ENCODE assay signal across 8 mouse cellular contexts in genomic region chr7:19118028-19118771, GRCm38 (mm10). TPM values are rescaled to one million over a fixed set of nuclear protein-coding genes. Genes with fewer than 3 reads are reported as not detected.
DNase-seq lines count a peak whose midpoint lies in the region; ATAC-seq and TF ChIP-seq lines count a peak whose summit lies in the region.

TSS of gene Gm4969 (minus strand) at chr7:19118368.

- DNase-seq in CH12.LX (ENCODE audit: extremely low read depth): no peak
- DNase-seq in adrenal gland, postnatal 10 days: peak; percentile 55
- DNase-seq in hindbrain, embryonic 10.5 days (ENCODE audit: low spot score): peak; percentile 67
- peak; percentile 58 for DNase-seq in layer of hippocampus, adult 9-11 months
- DNase-seq in lung, postnatal 0 days (ENCODE audit: low spot score): peak; percentile 71
- DNase-seq in retina, postnatal 1 day: peak; percentile 92

- TF ChIP-seq EP300 in CH12.LX (IDR thresholded peaks at IDR 0.05; ENCODE audit: low read length): no peak
- no peak for TF ChIP-seq EP300 in lung, postnatal 0 days (IDR thresholded peaks at IDR 0.05)

- no peak for ATAC-seq in embryonic facial prominence, embryonic 15.5 days (ENCODE audit: insufficient number of reproducible peaks, low FRiP score, low TSS enrichment, low read depth)
- peak; percentile 43 for ATAC-seq in lung, postnatal 0 days
- ATAC-seq in erythroid progenitor cell, adult 5-6 weeks (replicated peaks; ENCODE audit: low FRiP score, poor library complexity, severe bottlenecking): no peak

- TF ChIP-seq RAD21 in CH12.LX (IDR thresholded peaks at IDR 0.05; ENCODE audit: low read depth, low read length): no peak

- H3K9me3 ChIP-seq in CH12.LX (replicated peaks; ENCODE audit: low read length): peaks cover 10% of the 10 kb centered on the region
- no peaks in the 10 kb centered on the region for H3K9me3 ChIP-seq in embryonic facial prominence, embryonic 15.5 days (replicated peaks)
- H3K9me3 ChIP-seq in hindbrain, embryonic 10.5 days: peaks cover 15% of the 10 kb centered on the region
- no peaks in the 10 kb centered on the region for H3K9me3 ChIP-seq in lung, postnatal 0 days (ENCODE audit: low read length)

- 22% methylated on average over 60 of the region's 64 CpGs for WGBS in embryonic facial prominence, embryonic 15.5 days
- 21% methylated on average over 64 of the region's 64 CpGs for WGBS in hindbrain, embryonic 10.5 days
- WGBS in lung, postnatal 0 days: 24% methylated on average over 62 of the region's 64 CpGs

- H3K4me3 ChIP-seq in CH12.LX (replicated peaks in 1 of 3; ENCODE audit: low read depth in 2 of 3, low read length in 2 of 3, poor library complexity in 1 of 3): no peak within 1 kb of the TSS
- H3K4me3 ChIP-seq in embryonic facial prominence, embryonic 15.5 days (replicated peaks): peak within 1 kb of the TSS; percentile 25
- peak within 1 kb of the TSS; percentile 41 for H3K4me3 ChIP-seq in hindbrain, embryonic 10.5 days
- H3K4me3 ChIP-seq in lung, postnatal 0 days (ENCODE audit: low read depth, low read length): no peak within 1 kb of the TSS

- dilution Hi-C loops in CH12.LX (cut with MboI; ENCODE audit: extremely low pct_ligation_motif_present, extremely low pct_unique_long_range_greater_than_20kb, low sequenced_read_pairs): no loop called here

- no peak within 1 kb of the TSS for H3K27ac ChIP-seq in CH12.LX (ENCODE audit: insufficient read depth, low read depth)
- no peak within 1 kb of the TSS for H3K27ac ChIP-seq in embryonic facial prominence, embryonic 15.5 days (replicated peaks)
- H3K27ac ChIP-seq in hindbrain, embryonic 10.5 days: peak within 1 kb of the TSS; percentile 66; the same call in 1 of the 2 replicates
- H3K27ac ChIP-seq in lung, postnatal 0 days (ENCODE audit: low read length): no peak within 1 kb of the TSS

- peaks cover 10% of the 10 kb centered on the region for H3K27me3 ChIP-seq in CH12.LX (replicated peaks)
- H3K27me3 ChIP-seq in embryonic facial prominence, embryonic 15.5 days: no peaks in the 10 kb centered on the region
- peaks cover 10% of the 10 kb centered on the region for H3K27me3 ChIP-seq in hindbrain, embryonic 10.5 days (ENCODE audit: insufficient read depth, poor library complexity, severe bottlenecking)
- H3K27me3 ChIP-seq in lung, postnatal 0 days (replicated peaks; ENCODE audit: insufficient read depth, low read length): no peaks in the 10 kb centered on the region

- no peak within 1 kb of the TSS for H3K9ac ChIP-seq in CH12.LX (ENCODE audit: insufficient read depth, low read depth)
- no peak within 1 kb of the TSS for H3K9ac ChIP-seq in embryonic facial prominence, embryonic 15.5 days
- no peak within 1 kb of the TSS for H3K9ac ChIP-seq in lung, postnatal 0 days (replicated peaks; ENCODE audit: low read depth)

- H3K36me3 ChIP-seq in CH12.LX (replicated peaks in 1 of 2; ENCODE audit: control insufficient read depth in 1 of 2, insufficient read depth in 1 of 2, low read length in 1 of 2): peaks cover 0 to 3% of the 10 kb centered on the region in 2 experiments
- H3K36me3 ChIP-seq in embryonic facial prominence, embryonic 15.5 days: no peaks in the 10 kb centered on the region
- peaks cover 6% of the 10 kb centered on the region; the same call in 1 of the 2 replicates for H3K36me3 ChIP-seq in hindbrain, embryonic 10.5 days
- no peaks in the 10 kb centered on the region for H3K36me3 ChIP-seq in lung, postnatal 0 days (ENCODE audit: insufficient read depth, low read length)

- H3K79me2 ChIP-seq in CH12.LX (replicated peaks; ENCODE audit: control insufficient read depth, extremely low read depth, insufficient read depth, poor library complexity, severe bottlenecking): peaks cover 21% of the 10 kb centered on the region

- 0 out of 2 replicates have a peak within 1 kb of the TSS, but pooled peaks have one; percentile 7 for H3K4me2 ChIP-seq in CH12.LX (ENCODE audit: insufficient read depth, low read depth, poor library complexity, severe bottlenecking)
- H3K4me2 ChIP-seq in embryonic facial prominence, embryonic 15.5 days (replicated peaks): peak within 1 kb of the TSS; percentile 46
- peak within 1 kb of the TSS; percentile 38 for H3K4me2 ChIP-seq in lung, postnatal 0 days (replicated peaks; ENCODE audit: low read depth, low read length)

- in situ Hi-C loops in CH12.LX (cut with MboI; ENCODE audit: low pct_ligation_motif_present, low pct_unique_long_range_greater_than_20kb, low sequenced_read_pairs): no loop called here

- no peak for TF ChIP-seq CTCF in CH12.LX (conservative IDR thresholded peaks at IDR 0.05 in 1 of 2, IDR thresholded peaks at IDR 0.05 in 1 of 2; ENCODE audit: low read depth in 2 of 2, low read length in 2 of 2)
- TF ChIP-seq CTCF in lung, postnatal 0 days (IDR thresholded peaks at IDR 0.05): peak; percentile 34; the same call in 1 of the 2 replicates

- H3K4me1 ChIP-seq in CH12.LX (ENCODE audit: control insufficient read depth in 1 of 2, insufficient read depth in 2 of 2): peaks cover 9 to 16% of the 10 kb centered on the region in 2 experiments; a peak in 3 of 4 replicates
- H3K4me1 ChIP-seq in embryonic facial prominence, embryonic 15.5 days: peaks cover 24% of the 10 kb centered on the region
- peaks cover 23% of the 10 kb centered on the region for H3K4me1 ChIP-seq in hindbrain, embryonic 10.5 days (replicated peaks)
- peaks cover 6% of the 10 kb centered on the region; the same call in 1 of the 2 replicates for H3K4me1 ChIP-seq in lung, postnatal 0 days (ENCODE audit: insufficient read depth, low read depth, low read length)

- no peak for TF ChIP-seq POLR2A in CH12.LX (IDR thresholded peaks at IDR 0.05; ENCODE audit: low read depth, low read length)

TF ChIP-seq in CH12.LX, 34 proteins besides CTCF, POLR2A, EP300 and RAD21:
- TF ChIP-seq MXI1 (IDR thresholded peaks at IDR 0.05; ENCODE audit: low read depth, low read length) (no peak), SIN3A (IDR thresholded peaks at IDR 0.05; ENCODE audit: low read length) (no peak), ZKSCAN1 (IDR thresholded peaks at IDR 0.05; ENCODE audit: borderline replicate concordance, low read depth, low read length) (no peak), KAT2A (IDR thresholded peaks at IDR 0.05; ENCODE audit: insufficient replicate concordance, low read length) (no peak), IRF4 (IDR thresholded peaks at IDR 0.05; ENCODE audit: low read depth, low read length) (no peak), MYC (IDR thresholded peaks at IDR 0.05; ENCODE audit: low read depth, low read length) (no peak), GABPA (IDR thresholded peaks at IDR 0.05; ENCODE audit: insufficient replicate concordance, low read depth, low read length) (no peak), ZMIZ1 (IDR thresholded peaks at IDR 0.05; ENCODE audit: low read depth, low read length) (no peak), JUN (IDR thresholded peaks at IDR 0.05; ENCODE audit: insufficient read depth, low read depth, low read length) (no peak), MEF2A (IDR thresholded peaks at IDR 0.05; ENCODE audit: borderline replicate concordance, low read depth, low read length) (no peak), NRF1 (IDR thresholded peaks at IDR 0.05; ENCODE audit: low read depth, low read length) (no peak), TBP (conservative IDR thresholded peaks at IDR 0.05; ENCODE audit: low read depth, low read length) (no peak), TCF12 (IDR thresholded peaks at IDR 0.05; ENCODE audit: low read depth, low read length) (no peak), CHD2 (IDR thresholded peaks at IDR 0.05; ENCODE audit: low read length) (no peak), JUND (conservative IDR thresholded peaks at IDR 0.05; ENCODE audit: low read depth, low read length) (no peak), BHLHE40 (IDR thresholded peaks at IDR 0.05; ENCODE audit: low read depth, low read length) (no peak), USF1 (IDR thresholded peaks at IDR 0.05; ENCODE audit: low read depth, low read length) (no peak), MAZ (IDR thresholded peaks at IDR 0.05; ENCODE audit: low read depth, low read length) (no peak), NELFE (IDR thresholded peaks at IDR 0.05; ENCODE audit: low read depth, low read length) (no peak)
TF ChIP-seq in CH12.LX: peak in this region for 0.

RNA-seq across cellular contexts. Expression of gene Gm4969, which starts in this region (rescaled TPM):
- total RNA-seq in CH12.LX (2012; rRNA removed) (0.08 TPM in 1 of 2 replicates, not detected in the other), CH12.LX (2014; rRNA removed) (not detected in 2 replicates)
- not detected in 2 replicates for polyA plus RNA-seq in CH12.LX (2012; ENCODE audit: insufficient read length, low read depth)
- under 1 TPM; 0.21 to 0.24 TPM for total RNA-seq in adrenal gland, postnatal 10 days (2021)
- 1.9 and 2.3 TPM in 2 replicates for polyA plus RNA-seq in embryonic facial prominence, embryonic 15.5 days (2015; fragmentation: Nextera tagmentation; extraction: Ambion mirVana)
- 1.2 and 1.5 TPM in 2 replicates for polyA plus RNA-seq in hindbrain, embryonic 10.5 days (2016; fragmentation: Nextera tagmentation; extraction: Ambion mirVana)
- polyA plus RNA-seq in lung, postnatal 0 days (2015; fragmentation: Nextera tagmentation; extraction: Ambion mirVana): 0.20 and 0.23 TPM in 2 replicates
- not detected in 2 replicates for total RNA-seq in erythroid progenitor cell, adult 5-6 weeks (2015; ENCODE audit: low replicate concordance)
- total RNA-seq in erythroid progenitor cell, adult 5-6 weeks (2017; ENCODE audit: low replicate concordance): not detected in 2 replicates

Comparison
In these comparisons a context has a peak if more than half of its experiments do, and no peak if none do; other contexts are left out.
1. Peak in DNase-seq in adrenal gland, postnatal 10 days; RNA of the gene not detected or under 1 TPM.
2. Peak in DNase-seq, ATAC-seq and H3K4me2 ChIP-seq in lung, postnatal 0 days; RNA of the gene not detected or under 1 TPM.
3. H3K4me3 ChIP-seq: peak in embryonic facial prominence, embryonic 15.5 days (single experiment) and hindbrain, embryonic 10.5 days (single experiment); none in CH12.LX (0 of 3) and lung, postnatal 0 days (single experiment).
4. Peak in every context shown above with its lines, with median percentiles within 50 percentile points of each other: H3K4me2 ChIP-seq.